Mouse (Mus musculus): ENCODE measurements at regions not wholly inside any gene's neighbourhood (a gene's known extent, or its start where the extent isn't known, plus 50 kb on each side); places are given as distances from the start of the nearest gene placed in this dataset.

DNA sequence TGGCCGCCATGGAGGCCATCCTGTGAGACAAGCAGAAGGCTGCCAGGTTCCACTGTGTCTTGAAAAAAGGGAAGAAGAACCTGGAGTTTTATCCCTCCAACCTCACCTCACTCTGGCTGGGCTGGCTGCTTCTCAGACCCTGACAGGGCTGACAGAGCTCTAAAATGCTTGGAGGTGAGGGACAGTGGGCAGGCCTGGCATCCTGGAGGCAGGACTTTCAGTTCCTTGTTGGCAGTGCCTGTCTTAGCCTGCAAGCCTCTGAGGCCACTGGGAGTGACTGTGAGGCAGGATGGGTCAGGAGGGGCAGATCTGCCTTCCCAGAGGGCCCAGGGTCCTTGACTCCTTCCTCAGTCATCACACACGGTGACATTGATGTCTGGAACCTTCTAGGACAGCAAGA lies 66.3 kb upstream of the Ercc6l2 start:
- peaks cover 14% of the 10 kb centered on the region for H3K9me3 ChIP-seq
- TF ChIP-seq GATA1 (IDR thresholded peaks at IDR 0.05; ENCODE audit: borderline replicate concordance, low read length), result no peak
- no peak for TF ChIP-seq FLI1 (IDR thresholded peaks at IDR 0.05; ENCODE audit: low read length)
- no peaks in the 10 kb centered on the region for H3K36me3 ChIP-seq (replicated peaks; ENCODE audit: low read length)
- H3K4me3 ChIP-seq (replicated peaks), result no peak overlapping the region
- no peaks in the 10 kb centered on the region for H3K27me3 ChIP-seq (replicated peaks)
- no peaks in the 10 kb centered on the region for H3K4me1 ChIP-seq

DNA sequence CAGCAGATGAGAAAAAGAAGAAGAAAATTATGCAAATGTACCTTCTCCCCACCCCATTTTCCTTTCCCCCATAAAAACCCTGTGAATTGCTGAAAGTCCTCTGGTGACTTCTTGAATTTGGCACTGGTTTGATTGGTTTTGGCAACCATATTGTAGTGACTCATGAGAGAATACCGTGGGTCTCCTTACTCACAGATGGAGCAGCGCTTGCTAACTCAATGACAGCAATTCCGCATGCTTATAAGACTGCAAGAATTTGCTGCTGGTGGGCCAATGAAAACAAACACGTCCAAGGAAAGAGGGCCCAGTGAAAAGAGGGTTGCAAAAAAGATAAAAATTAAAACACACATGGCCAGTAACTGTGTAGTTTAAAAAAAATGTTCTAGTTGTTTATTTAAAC lies 65.0 kb upstream of the Ercc6l2 start:
- H3K36me3 ChIP-seq (replicated peaks; ENCODE audit: low read length), result no peaks in the 10 kb centered on the region
- no peaks in the 10 kb centered on the region for H3K27me3 ChIP-seq (replicated peaks)
- no peak overlapping the region for H3K4me3 ChIP-seq (replicated peaks)
- H3K4me1 ChIP-seq, result no peaks in the 10 kb centered on the region
- TF ChIP-seq GATA1 (IDR thresholded peaks at IDR 0.05; ENCODE audit: borderline replicate concordance, low read length), result no peak
- no peak for TF ChIP-seq FLI1 (IDR thresholded peaks at IDR 0.05; ENCODE audit: low read length)
- H3K9me3 ChIP-seq, result peaks cover 14% of the 10 kb centered on the region

DNA sequence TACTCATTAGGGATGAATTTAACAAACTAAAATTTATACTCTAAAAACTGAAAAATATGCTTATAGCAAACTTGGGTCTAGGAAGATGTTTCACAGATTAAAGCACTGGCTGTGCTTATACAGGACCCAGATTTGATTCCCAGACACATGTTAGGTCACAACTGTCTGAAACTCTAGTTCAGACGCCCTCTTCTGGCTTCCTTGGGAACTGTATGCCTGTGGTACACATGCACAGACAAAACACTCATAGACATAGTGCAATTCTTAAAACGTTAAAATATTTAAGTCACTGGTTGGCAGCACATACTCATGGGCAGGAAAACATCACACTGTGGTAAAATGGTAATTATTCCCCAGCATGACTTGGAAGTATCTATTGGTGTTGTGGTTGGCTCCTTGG lies 63.8 kb upstream of the Ercc6l2 start:
- Histone ChIP-seq H3K4me1 (no peaks in the 10 kb centered on the region), H3K36me3 (replicated peaks; ENCODE audit: low read length) (no peaks in the 10 kb centered on the region), H3K4me3 (replicated peaks) (no peak overlapping the region), H3K9me3 (peaks cover 14% of the 10 kb centered on the region), H3K27me3 (replicated peaks) (no peaks in the 10 kb centered on the region)
- TF ChIP-seq FLI1 (IDR thresholded peaks at IDR 0.05; ENCODE audit: low read length), result no peak
- TF ChIP-seq GATA1 (IDR thresholded peaks at IDR 0.05; ENCODE audit: borderline replicate concordance, low read length), result no peak

DNA sequence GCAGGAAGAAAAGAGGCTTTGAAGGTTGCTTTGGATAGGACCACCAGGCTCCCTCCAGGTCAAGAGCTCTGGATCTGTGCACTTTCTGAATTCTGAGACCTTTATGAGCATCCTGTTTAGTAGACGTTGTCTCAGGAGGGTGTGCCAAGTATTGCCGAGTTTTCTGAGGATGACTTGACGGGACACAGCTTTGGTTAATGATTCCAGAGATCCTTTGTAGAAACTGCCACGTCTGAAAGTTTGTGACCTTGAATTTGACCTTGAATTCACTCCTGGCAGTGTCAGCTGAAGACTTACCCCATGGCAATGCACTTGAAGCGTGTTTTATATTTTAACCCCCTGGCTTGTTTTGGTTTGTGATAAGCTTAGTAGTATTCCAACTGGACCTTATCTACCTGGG lies 58.0 kb upstream of the Ercc6l2 start:
- no peaks in the 10 kb centered on the region for H3K4me1 ChIP-seq

DNA sequence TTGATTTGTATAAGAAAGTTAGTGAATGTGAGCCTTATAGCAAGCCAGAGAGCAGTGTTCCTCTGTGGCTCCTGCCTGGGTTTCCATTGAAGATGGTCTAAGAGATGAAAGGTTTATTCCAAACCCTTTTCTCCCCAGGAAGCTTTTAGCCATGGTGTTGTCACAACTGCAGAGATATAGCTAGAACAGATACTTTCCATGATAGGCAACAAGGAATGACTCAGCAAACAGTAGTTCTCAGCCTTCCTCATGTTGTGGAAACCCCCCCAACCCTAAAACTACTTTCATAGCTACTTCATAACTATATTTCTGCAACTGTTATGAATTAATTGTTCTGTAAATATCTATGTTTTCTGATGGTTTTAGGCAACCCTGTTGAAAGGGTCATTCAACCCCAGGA lies 53.5 kb upstream of the Ercc6l2 start:
- H3K27me3 ChIP-seq (replicated peaks), result no peaks in the 10 kb centered on the region

More for the DNA sequence above, 58.0 kb upstream of the Ercc6l2 start:
- no peak for TF ChIP-seq FLI1 (IDR thresholded peaks at IDR 0.05; ENCODE audit: low read length)
- TF ChIP-seq GATA1 (IDR thresholded peaks at IDR 0.05; ENCODE audit: borderline replicate concordance, low read length), result no peak
- Histone ChIP-seq H3K36me3 (replicated peaks; ENCODE audit: low read length) (no peaks in the 10 kb centered on the region), H3K9me3 (peaks cover 8% of the 10 kb centered on the region; the same call in 1 of the 2 replicates), H3K4me3 (replicated peaks) (no peak overlapping the region), H3K27me3 (replicated peaks) (no peaks in the 10 kb centered on the region)

More for the DNA sequence above, 53.5 kb upstream of the Ercc6l2 start:
- TF ChIP-seq FLI1 (IDR thresholded peaks at IDR 0.05; ENCODE audit: low read length) (no peak), GATA1 (IDR thresholded peaks at IDR 0.05; ENCODE audit: borderline replicate concordance, low read length) (no peak)
- H3K4me1 ChIP-seq, result no peaks in the 10 kb centered on the region
- H3K36me3 ChIP-seq (replicated peaks; ENCODE audit: low read length), result no peaks in the 10 kb centered on the region
- H3K4me3 ChIP-seq (replicated peaks), result no peak overlapping the region
- peaks cover 2% of the 10 kb centered on the region; the same call in 1 of the 2 replicates for H3K9me3 ChIP-seq
